Mouse (Mus musculus) megakaryocyte, embryonic 14.5 days (primary cell): Measurements from ENCODE around the gene Spta1. TPM values are rescaled to one million over a fixed set of nuclear protein-coding genes. Genes with fewer than 3 reads are reported as not detected.

ENCODE experiments used
- H3K27me3 ChIP-seq: replicated peaks from 2 replicates; pipeline ENCODE3; 2012; ENCODE audit warnings: inconsistent platforms
- H3K36me3 ChIP-seq: replicated peaks from 2 replicates; pipeline ENCODE3; 2012; ENCODE audit warnings: low read length, inconsistent platforms, mixed read lengths
- H3K4me1 ChIP-seq: 2 replicates; pipeline ENCODE4 v1.6.1; 2012; ENCODE audit warnings: inconsistent platforms
- H3K4me3 ChIP-seq: replicated peaks from 2 replicates; pipeline ENCODE3; 2012; ENCODE audit warnings: moderate library complexity, mild to moderate bottlenecking, inconsistent platforms
- H3K9me3 ChIP-seq: 2 replicates; pipeline ENCODE4 v1.6.1; 2012; ENCODE audit warnings: inconsistent platforms
- FLI1 ChIP-seq: IDR thresholded peaks from 2 replicates; pipeline ENCODE4 v1.6.1; 2012; ENCODE audit warnings: low read length, inconsistent platforms, mixed read lengths
- GATA1 ChIP-seq: IDR thresholded peaks from 3 replicates; pipeline ENCODE4 v1.6.1; 2012; ENCODE audit warnings: mixed read lengths, low read length, inconsistent platforms, borderline replicate concordance
- polyA plus RNA-seq: library from polyadenylated mRNA; stranded (reverse); fragments of >175 nt; gene quantifications from 2 replicates; pipeline ENCODE4 v1.2.3, GENCODE M21; 2012; ENCODE audit warnings: low replicate concordance; ENCODE audit not compliant: insufficient read depth

The Spta1 gene
- polyA plus RNA-seq = 0.11 TPM in 1 of 2 replicates, not detected in the other

DNA sequence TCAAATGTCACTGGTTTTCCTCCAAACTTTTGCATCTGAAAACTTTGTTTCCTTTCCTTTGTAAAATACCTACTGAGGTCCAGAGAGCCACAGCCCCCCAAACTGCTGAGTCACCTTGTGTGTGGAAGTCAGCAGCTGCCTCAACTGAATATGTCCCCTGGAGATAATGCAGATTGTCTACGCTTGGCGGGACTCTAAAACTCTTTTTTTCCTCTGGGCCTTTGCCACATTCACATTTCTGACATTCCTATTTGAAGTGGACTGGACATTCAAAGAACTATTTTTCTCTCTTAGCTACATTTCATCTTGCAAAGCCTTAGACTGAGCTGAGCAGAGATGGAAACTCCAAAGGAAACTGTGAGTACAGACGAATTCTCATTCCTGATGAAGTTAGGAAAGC is at the start of gene Spta1:
Spta1 (plus strand) TSS at position 172 of the 400 bp plus-strand sequence.
- H3K4me1 ChIP-seq = peaks cover 25% of the 10 kb centered on the region; the same call in 1 of the 2 replicates
- H3K4me3 ChIP-seq = peak within 1 kb of the TSS; percentile 78
- H3K36me3 ChIP-seq = peaks cover 9% of the 10 kb centered on the region
- H3K9me3 ChIP-seq = no peaks in the 10 kb centered on the region
- no peak for TF ChIP-seq FLI1
- no peak for TF ChIP-seq GATA1
- no peaks in the 10 kb centered on the region for H3K27me3 ChIP-seq

DNA sequence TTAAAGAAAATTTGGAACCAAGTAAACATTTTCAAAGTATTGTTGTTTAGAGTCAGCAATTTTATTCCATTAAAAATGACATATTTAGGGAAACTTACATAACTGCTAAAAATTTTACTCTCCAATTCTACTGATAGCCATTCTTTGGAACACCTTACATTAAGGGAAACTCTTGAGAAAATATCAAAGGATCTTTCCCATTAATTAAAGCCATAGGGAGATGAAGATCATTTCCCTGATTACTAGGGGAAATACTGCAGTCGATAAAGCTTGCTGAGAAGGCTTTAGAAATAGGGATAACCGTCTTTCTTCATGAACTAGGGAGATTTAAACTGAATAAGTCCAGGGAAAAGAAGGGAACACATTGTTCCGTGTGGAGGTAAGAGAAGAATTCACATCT is 41.4 kb upstream of the Spta1 start, which contains the start of gene Olfr424:
Olfr424 (plus strand) TSS at position 301 of the 400 bp plus-strand sequence.
- Histone ChIP-seq H3K4me3 (no peak within 1 kb of the TSS), H3K36me3 (no peaks in the 10 kb centered on the region), H3K27me3 (no peaks in the 10 kb centered on the region), H3K9me3 (no peaks in the 10 kb centered on the region), H3K4me1 (no peaks in the 10 kb centered on the region)
- TF ChIP-seq GATA1 (no peak), FLI1 (no peak)

- H3K36me3 ChIP-seq = no peaks in the 10 kb centered on the region
- H3K9me3 ChIP-seq = no peaks in the 10 kb centered on the region
- TF ChIP-seq GATA1 = no peak
- no peak for TF ChIP-seq FLI1
- H3K4me1 ChIP-seq = no peaks in the 10 kb centered on the region
- H3K4me3 ChIP-seq = no peak overlapping the region
- no peaks in the 10 kb centered on the region for H3K27me3 ChIP-seq
Measured at GRCm38 (mm10) chr1:174131999-174132398, 40.6 kb upstream of the Spta1 start.

DNA sequence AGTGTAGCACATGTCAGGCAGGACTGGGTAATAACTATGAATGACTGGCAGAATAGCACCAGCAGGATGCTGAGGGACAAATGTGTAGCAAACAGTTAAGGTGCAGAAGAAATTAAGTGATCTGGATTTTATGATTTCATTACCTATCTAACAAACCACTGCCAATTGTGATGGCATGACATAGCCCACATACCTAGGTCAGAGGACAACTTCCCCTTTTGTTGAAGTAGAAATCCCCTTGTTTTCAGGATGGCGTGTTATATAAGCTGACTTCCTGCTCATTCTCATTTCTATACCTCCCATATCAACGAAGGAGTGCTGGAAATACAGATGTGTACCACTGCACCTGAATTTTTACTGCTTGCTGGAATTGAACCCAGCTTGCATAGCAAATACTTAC is 31.2 kb upstream of the Spta1 start:
- no peaks in the 10 kb centered on the region for H3K36me3 ChIP-seq
- TF ChIP-seq FLI1 (no peak), GATA1 (no peak)
- H3K9me3 ChIP-seq = no peaks in the 10 kb centered on the region

GRCm38 (mm10) chr1:174146696-174147095 is 25.9 kb upstream of the Spta1 start:
- no peak for TF ChIP-seq GATA1
- TF ChIP-seq FLI1 = no peak
- Histone ChIP-seq H3K4me3 (no peak overlapping the region), H3K9me3 (no peaks in the 10 kb centered on the region), H3K4me1 (no peaks in the 10 kb centered on the region), H3K27me3 (no peaks in the 10 kb centered on the region), H3K36me3 (no peaks in the 10 kb centered on the region)

More for the DNA sequence above, 31.2 kb upstream of the Spta1 start:
- H3K4me3 ChIP-seq = no peak overlapping the region
- H3K27me3 ChIP-seq = no peaks in the 10 kb centered on the region
- H3K4me1 ChIP-seq = no peaks in the 10 kb centered on the region

DNA sequence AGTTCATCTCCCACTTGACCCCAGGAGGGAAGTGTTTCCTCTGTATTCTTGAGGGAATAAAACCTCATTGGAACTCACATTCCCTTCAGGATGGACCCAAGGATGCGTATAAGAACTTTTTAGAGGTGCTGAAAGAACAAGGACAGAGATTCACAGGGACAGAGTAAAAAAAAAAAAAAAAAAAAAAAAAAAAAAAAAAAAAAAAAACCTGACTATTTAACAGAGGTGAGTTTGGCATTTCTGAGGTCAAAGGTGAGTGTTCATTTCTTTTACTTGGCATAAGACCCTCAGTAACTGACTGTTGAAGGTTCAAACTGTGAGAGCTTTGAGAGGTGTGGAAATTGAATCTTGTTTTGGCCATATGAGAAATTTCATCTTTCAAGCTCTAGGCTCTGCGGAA is 23.3 kb upstream of the Spta1 start:
- Histone ChIP-seq H3K27me3 (no peaks in the 10 kb centered on the region), H3K4me3 (no peak overlapping the region), H3K9me3 (no peaks in the 10 kb centered on the region), H3K36me3 (no peaks in the 10 kb centered on the region), H3K4me1 (no peaks in the 10 kb centered on the region)
- TF ChIP-seq FLI1 (no peak), GATA1 (no peak)

- H3K36me3 ChIP-seq = no peaks in the 10 kb centered on the region
- peaks cover 9% of the 10 kb centered on the region for H3K4me1 ChIP-seq
- no peak for TF ChIP-seq GATA1
- no peak for TF ChIP-seq FLI1
- no peak within 1 kb of the TSS for H3K4me3 ChIP-seq
- no peaks in the 10 kb centered on the region for H3K27me3 ChIP-seq
- no peaks in the 10 kb centered on the region for H3K9me3 ChIP-seq
Measured at GRCm38 (mm10) chr1:174155333-174155732, 17.2 kb upstream of the Spta1 start, which contains the start of gene Olfr420. Gene Olfr420 (plus strand): TSS chr1:174155633.

GRCm38 (mm10) chr1:174157622-174158021 is 15.0 kb upstream of the Spta1 start:
- no peaks in the 10 kb centered on the region for H3K36me3 ChIP-seq
- H3K27me3 ChIP-seq = no peaks in the 10 kb centered on the region
- no peak overlapping the region for H3K4me3 ChIP-seq
- peaks cover 9% of the 10 kb centered on the region for H3K4me1 ChIP-seq
- TF ChIP-seq GATA1 (no peak), FLI1 (no peak)
- H3K9me3 ChIP-seq = no peaks in the 10 kb centered on the region

GRCm38 (mm10) chr1:174158512-174158911 is 14.1 kb upstream of the Spta1 start:
- Histone ChIP-seq H3K36me3 (no peaks in the 10 kb centered on the region), H3K9me3 (no peaks in the 10 kb centered on the region), H3K27me3 (no peaks in the 10 kb centered on the region), H3K4me1 (peaks cover 9% of the 10 kb centered on the region), H3K4me3 (no peak overlapping the region)
- TF ChIP-seq FLI1 (no peak), GATA1 (no peak)

GRCm38 (mm10) chr1:174159095-174159494 is 13.5 kb upstream of the Spta1 start:
- Histone ChIP-seq H3K36me3 (no peaks in the 10 kb centered on the region), H3K4me3 (no peak overlapping the region), H3K9me3 (no peaks in the 10 kb centered on the region), H3K27me3 (no peaks in the 10 kb centered on the region), H3K4me1 (peaks cover 9% of the 10 kb centered on the region)
- TF ChIP-seq FLI1 (no peak), GATA1 (no peak)
